Mouse (Mus musculus): ENCODE measurements around the gene Ncln. TPM values are rescaled to one million over a fixed set of nuclear protein-coding genes. Genes with fewer than 3 reads are reported as not detected.

Gene Ncln
- 449 and 530 TPM in 2 replicates for polyA plus RNA-seq (2012; rRNA removed; ENCODE audit: low replicate concordance)

GRCm38 (mm10) chr10:81496264-81496901, at the start of gene Ncln:
TSS of gene Ncln (minus strand) at chr10:81496392.

GRCm38 (mm10) chr10:81545161-81545747, 49.1 kb upstream of the Ncln start, which contains the start of gene Gna11:
TSS of gene Gna11 (minus strand) at chr10:81545190.

GRCm38 (mm10) chr10:81524051-81524605, 27.9 kb upstream of the Ncln start, which contains the start of gene Gna15:
TSS of gene Gna15 (minus strand) at chr10:81524225.

GRCm38 (mm10) chr10:81500032-81500431, 3.8 kb upstream of the Ncln start, which contains the start of gene S1pr4:
TSS of gene S1pr4 (minus strand) at chr10:81500132.

GRCm38 (mm10) chr10:81482533-81482889, 13.7 kb downstream of the Ncln start, which contains the start of gene Celf5:
TSS of gene Celf5 (minus strand) at chr10:81482709.

GRCm38 (mm10) chr10:81455181-81455895, 40.9 kb downstream of the Ncln start, which contains the start of gene Nfic:
TSS of gene Nfic (minus strand) at chr10:81455635.

Other genes starting within 250 kb of the Ncln start
- gene Matk, start 243.5 kb downstream of the Ncln start, polyA plus RNA-seq (2012; rRNA removed; ENCODE audit: low replicate concordance) = 6.3 and 7.7 TPM in 2 replicates
- gene Mrpl54, start 229.5 kb downstream of the Ncln start, polyA plus RNA-seq (2012; rRNA removed; ENCODE audit: low replicate concordance) = 168 and 195 TPM in 2 replicates
- 133 and 217 TPM in 2 replicates for gene Apba3, start 229.4 kb downstream of the Ncln start, polyA plus RNA-seq (2012; rRNA removed; ENCODE audit: low replicate concordance)
- 181 and 192 TPM in 2 replicates for gene Tjp3, start 204.8 kb downstream of the Ncln start, polyA plus RNA-seq (2012; rRNA removed; ENCODE audit: low replicate concordance)
- 40.1 and 52.6 TPM in 2 replicates for gene Pip5k1c, start 203.4 kb downstream of the Ncln start, polyA plus RNA-seq (2012; rRNA removed; ENCODE audit: low replicate concordance)
- 18.0 and 21.0 TPM in 2 replicates for gene Cactin, start 175.3 kb downstream of the Ncln start, polyA plus RNA-seq (2012; rRNA removed; ENCODE audit: low replicate concordance)
- gene Tbxa2r, start 167.7 kb downstream of the Ncln start, polyA plus RNA-seq (2012; rRNA removed; ENCODE audit: low replicate concordance) = 10.9 and 12.5 TPM in 2 replicates
- gene Gipc3, start 153.1 kb downstream of the Ncln start, polyA plus RNA-seq (2012; rRNA removed; ENCODE audit: low replicate concordance) = 1.3 and 1.4 TPM in 2 replicates
- 221 and 244 TPM in 2 replicates for gene Hmg20b, start 145.9 kb downstream of the Ncln start, polyA plus RNA-seq (2012; rRNA removed; ENCODE audit: low replicate concordance)
- 14.7 and 31.5 TPM in 2 replicates for gene Mfsd12, start 138.9 kb downstream of the Ncln start, polyA plus RNA-seq (2012; rRNA removed; ENCODE audit: low replicate concordance)
- gene 4930404N11Rik, start 130.6 kb downstream of the Ncln start, polyA plus RNA-seq (2012; rRNA removed; ENCODE audit: low replicate concordance) = 9.2 and 36.1 TPM in 2 replicates
- gene Fzr1, start 117.9 kb downstream of the Ncln start, polyA plus RNA-seq (2012; rRNA removed; ENCODE audit: low replicate concordance) = 85.3 and 131 TPM in 2 replicates
- gene Dohh, start 112.0 kb downstream of the Ncln start, polyA plus RNA-seq (2012; rRNA removed; ENCODE audit: low replicate concordance) = 83.2 and 110 TPM in 2 replicates
- 1.3 and 3.5 TPM in 2 replicates for gene Gm48551, start 111.9 kb downstream of the Ncln start, polyA plus RNA-seq (2012; rRNA removed; ENCODE audit: low replicate concordance)
- 4.4 and 4.7 TPM in 2 replicates for gene Gm48552, start 107.4 kb downstream of the Ncln start, polyA plus RNA-seq (2012; rRNA removed; ENCODE audit: low replicate concordance)
- gene Smim24, start 103.3 kb downstream of the Ncln start, polyA plus RNA-seq (2012; rRNA removed; ENCODE audit: low replicate concordance) = 6,225 and 12,735 TPM in 2 replicates
- 14.0 and 23.5 TPM in 2 replicates for gene Nfic, start 40.8 kb downstream of the Ncln start, polyA plus RNA-seq (2012; rRNA removed; ENCODE audit: low replicate concordance)
- gene Celf5, start 13.7 kb downstream of the Ncln start, polyA plus RNA-seq (2012; rRNA removed; ENCODE audit: low replicate concordance) = 3.8 and 8.4 TPM in 2 replicates
- 1.6 and 4.8 TPM in 2 replicates for gene S1pr4, start 3.7 kb upstream of the Ncln start, polyA plus RNA-seq (2012; rRNA removed; ENCODE audit: low replicate concordance)
- gene Gna15, start 27.8 kb upstream of the Ncln start, polyA plus RNA-seq (2012; rRNA removed; ENCODE audit: low replicate concordance) = 1.3 and 1.6 TPM in 2 replicates
- gene Gna11, start 48.8 kb upstream of the Ncln start, polyA plus RNA-seq (2012; rRNA removed; ENCODE audit: low replicate concordance) = 397 and 652 TPM in 2 replicates
- 1,935 and 3,654 TPM in 2 replicates for gene Aes, start 63.1 kb upstream of the Ncln start, polyA plus RNA-seq (2012; rRNA removed; ENCODE audit: low replicate concordance)
- 18.3 and 66.9 TPM in 2 replicates for gene Tle2, start 78.2 kb upstream of the Ncln start, polyA plus RNA-seq (2012; rRNA removed; ENCODE audit: low replicate concordance)
- 6.1 and 27.7 TPM in 2 replicates for gene Tle6, start 104.7 kb upstream of the Ncln start, polyA plus RNA-seq (2012; rRNA removed; ENCODE audit: low replicate concordance)
- gene BC025920, start 109.9 kb upstream of the Ncln start, polyA plus RNA-seq (2012; rRNA removed; ENCODE audit: low replicate concordance) = 0.40 and 0.58 TPM in 2 replicates
- gene Sirt6, start 131.4 kb upstream of the Ncln start, polyA plus RNA-seq (2012; rRNA removed; ENCODE audit: low replicate concordance) = 33.5 and 36.6 TPM in 2 replicates
- 12.7 and 25.7 TPM in 2 replicates for gene Ankrd24, start 132.1 kb upstream of the Ncln start, polyA plus RNA-seq (2012; rRNA removed; ENCODE audit: low replicate concordance)
- not detected in 2 replicates for gene Gm10778, start 152.7 kb upstream of the Ncln start, polyA plus RNA-seq (2012; rRNA removed; ENCODE audit: low replicate concordance)
- not detected in 2 replicates for gene Zfp433, start 208.4 kb upstream of the Ncln start, polyA plus RNA-seq (2012; rRNA removed; ENCODE audit: low replicate concordance)